Mouse (Mus musculus) Muller cell, postnatal 12 days (primary cell): ENCODE data around the gene Sh3bp1.

Experiments
- DNase-seq: peaks from one replicate; pipeline ENCODE4 v3.0.0-alpha.2; 2015; ENCODE audit errors: inconsistent ontology term

Gene Sh3bp1

GRCm38 (mm10) chr15:78942663-78943062 is 43.1 kb downstream of the Sh3bp1 start:
- DNase-seq, result peak; percentile 90

GRCm38 (mm10) chr15:78946232-78946631 is 46.7 kb downstream of the Sh3bp1 start:
- no peak for DNase-seq

GRCm38 (mm10) chr15:78947657-78948056 is 48.1 kb downstream of the Sh3bp1 start, which contains the start of gene Triobp:
Gene Triobp, plus strand, starts transcription at chr15:78947724.
- DNase-seq, result peak; percentile 95

DNA sequence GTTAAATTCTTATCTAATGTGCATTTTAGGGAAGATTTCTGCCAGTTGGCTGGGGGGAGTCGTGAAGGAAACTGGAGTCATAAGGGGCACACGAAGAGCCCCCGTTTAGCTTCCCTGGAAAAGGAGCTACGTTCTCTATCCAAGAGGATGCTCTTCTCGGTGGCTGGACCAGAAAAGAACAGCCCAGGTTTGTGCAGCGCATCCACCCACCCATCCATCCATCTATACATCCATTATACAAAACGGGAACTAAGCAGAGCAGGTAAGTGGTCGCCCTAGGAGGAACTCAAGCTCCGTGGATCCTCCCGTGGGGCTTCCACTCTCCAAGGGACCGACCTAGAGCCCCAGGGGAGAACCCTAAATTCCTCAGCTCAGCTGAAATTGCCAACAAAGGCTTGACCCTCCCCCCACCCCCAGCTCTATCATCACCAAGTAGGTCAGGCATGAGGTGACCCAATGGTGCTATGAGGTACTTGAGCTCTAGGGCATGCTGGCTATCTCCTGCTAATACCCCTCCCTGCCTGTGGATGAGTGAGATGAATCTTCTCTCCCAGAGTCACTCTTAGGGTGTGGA is 48.7 kb downstream of the Sh3bp1 start:
- no peak for DNase-seq

- no peak for DNase-seq
These were observed 49.3 kb downstream of the Sh3bp1 start for GRCm38 (mm10) chr15:78948883-78949282.

DNA sequence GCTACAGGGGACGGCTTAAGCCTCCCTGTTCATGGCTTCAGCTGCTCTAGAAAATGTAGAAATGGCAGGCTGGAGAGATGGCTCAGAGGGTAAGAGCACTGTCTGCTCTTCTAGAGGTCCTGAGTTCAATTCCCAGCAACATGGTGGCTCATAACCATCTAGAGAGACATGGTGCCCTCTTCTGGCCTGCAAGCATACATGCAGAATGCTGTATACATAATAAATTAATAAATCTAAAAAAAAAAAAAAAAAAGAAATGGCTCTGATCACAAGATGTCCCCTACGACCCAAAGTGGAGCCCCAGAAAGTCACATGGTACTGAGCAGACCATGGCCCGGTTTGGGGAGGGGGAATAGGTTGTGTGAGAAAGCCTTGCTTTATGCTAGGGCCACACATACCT is 56.1 kb downstream of the Sh3bp1 start:
- DNase-seq, result no peak

DNA sequence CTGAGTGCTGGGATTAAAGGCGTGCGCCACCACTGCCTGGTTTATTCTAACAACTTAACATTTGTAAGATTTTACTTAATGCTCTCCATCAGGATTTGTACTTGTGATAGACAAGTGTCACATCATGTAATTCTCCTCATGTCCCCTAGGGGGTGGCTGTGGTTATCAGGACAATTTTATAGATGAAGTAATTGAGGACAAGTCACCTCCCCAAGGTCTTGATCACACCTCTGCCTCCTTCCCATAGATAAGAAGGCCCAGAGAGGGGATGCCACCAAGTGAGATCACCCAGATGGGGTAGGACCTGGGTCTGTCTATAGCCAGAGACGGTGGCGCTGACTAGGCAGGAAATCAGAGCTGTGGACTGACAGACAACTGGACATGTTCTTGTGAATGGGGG is 56.8 kb downstream of the Sh3bp1 start:
- no peak for DNase-seq

DNA sequence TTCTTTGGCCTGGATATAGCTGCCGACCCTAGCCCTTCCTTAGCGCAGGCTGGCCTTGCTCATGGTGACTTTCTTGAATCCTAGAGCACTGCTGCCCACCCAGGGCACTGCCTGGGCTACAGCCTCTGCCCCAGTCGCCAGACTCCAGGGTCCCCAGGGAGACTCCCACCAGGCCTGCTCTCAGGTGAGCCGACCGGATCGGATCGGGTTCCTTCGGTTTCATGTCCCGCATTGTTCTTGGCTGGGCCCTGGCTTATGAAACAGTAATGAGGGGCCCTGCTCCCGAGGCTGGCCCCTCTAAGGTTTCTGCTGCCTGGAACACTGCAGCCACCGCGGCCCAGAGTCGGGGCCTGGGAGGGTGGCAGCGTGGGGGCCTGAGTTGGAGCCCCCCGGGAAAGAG is 57.5 kb downstream of the Sh3bp1 start:
- no peak for DNase-seq

GRCm38 (mm10) chr15:78959537-78959936 is 60.0 kb downstream of the Sh3bp1 start:
- DNase-seq, result no peak

DNA sequence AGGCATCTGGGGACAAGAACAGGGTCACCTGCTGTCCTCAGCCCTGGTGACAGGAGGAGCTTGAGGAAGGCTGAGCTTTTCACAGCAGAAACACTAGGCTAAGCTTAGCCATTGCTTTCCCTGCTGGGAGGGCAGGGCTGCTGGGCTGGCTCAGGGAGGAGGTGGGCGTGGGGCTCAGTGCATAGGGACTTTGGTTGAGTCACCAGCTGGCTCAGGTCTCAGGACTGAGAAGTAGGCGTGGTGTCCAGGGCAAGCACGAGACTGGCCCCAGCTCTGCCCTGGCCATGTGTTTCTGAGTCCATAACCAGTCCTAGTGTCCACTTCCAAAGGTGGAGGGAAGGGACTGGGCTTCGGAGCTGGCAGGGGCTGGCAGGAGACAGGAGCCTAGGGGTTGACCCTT is 60.5 kb downstream of the Sh3bp1 start:
- peak; percentile 79 for DNase-seq
